Mouse (Mus musculus) E14TG2a.4 (cell line): ENCODE measurements around the gene Sema3e.

ENCODE experiments used
- CTCF ChIP-seq: conservative IDR thresholded peaks from 2 replicates; pipeline ENCODE4 v1.5.1; 2014; ENCODE audit warnings: low read length
- NANOG ChIP-seq: IDR thresholded peaks from 2 replicates; pipeline ENCODE4 v1.6.1; 2014; ENCODE audit warnings: borderline replicate concordance, low read length, mixed read lengths
- POU5F1 ChIP-seq: IDR thresholded peaks from 2 replicates; pipeline ENCODE4 v1.6.1; 2014; ENCODE audit warnings: low read length, borderline replicate concordance

- TF ChIP-seq CTCF: no peak
- TF ChIP-seq NANOG: no peak
- no peak for TF ChIP-seq POU5F1
Observed at GRCm38 (mm10) chr5:14092262-14092776, 67.2 kb downstream of the Sema3e start.
